Mouse (Mus musculus) MEL (cell line): ENCODE measurements at regions not wholly inside any gene's neighbourhood (a gene's known extent, or its start where the extent isn't known, plus 50 kb on each side); places are given as distances from the start of the nearest gene placed in this dataset.

Experiments used
- CTCF ChIP-seq, 3 experiments: IDR thresholded peaks in 2 of 3; conservative IDR thresholded peaks in 1 of 3; 2 replicates each; pipeline ENCODE4 v1.5.1; 2011 to 2012; ENCODE audit warnings: low read length in 3 of 3, low read depth in 2 of 3, mild to moderate bottlenecking in 2 of 3, improper control_type of control experiment in 1 of 3, inconsistent platforms in 1 of 3, mixed read lengths in 1 of 3, moderate library complexity in 1 of 3; ENCODE audit not compliant: control insufficient read depth in 1 of 3, insufficient read depth in 1 of 3, poor library complexity in 1 of 3, severe bottlenecking in 1 of 3
- EP300 ChIP-seq, 2 experiments: IDR thresholded peaks; 2 replicates each; pipeline ENCODE4 v1.6.1; 2011; ENCODE audit warnings: improper control_type of control experiment in 2 of 2, low read length in 2 of 2, low read depth in 1 of 2, mild to moderate bottlenecking in 1 of 2
- JUND ChIP-seq: IDR thresholded peaks from 2 replicates; pipeline ENCODE4 v1.6.1; 2011; ENCODE audit warnings: low read depth, mild to moderate bottlenecking, improper control_type of control experiment, low read length
- MEF2A ChIP-seq: IDR thresholded peaks from 2 replicates; pipeline ENCODE4 v1.6.1; 2014; ENCODE audit warnings: low read depth, mild to moderate bottlenecking, inconsistent platforms, low read length, improper control_type of control experiment; ENCODE audit not compliant: poor library complexity, insufficient replicate concordance, severe bottlenecking; ENCODE audit errors: extremely low read depth
- MXI1 ChIP-seq: IDR thresholded peaks from 2 replicates; pipeline ENCODE4 v1.6.1; 2011; ENCODE audit warnings: mild to moderate bottlenecking, low read depth, low read length, improper control_type of control experiment
- POLR2A ChIP-seq, 2 experiments: IDR thresholded peaks; 2 replicates each; pipeline ENCODE4 v1.6.1; 2011 to 2012; ENCODE audit warnings: low read length in 2 of 2, mild to moderate bottlenecking in 2 of 2, control low read depth in 1 of 2, improper control_type of control experiment in 1 of 2, low read depth in 1 of 2, moderate library complexity in 1 of 2; ENCODE audit not compliant: control insufficient read depth in 1 of 2, insufficient read depth in 1 of 2, poor library complexity in 1 of 2
- TAL1 ChIP-seq: IDR thresholded peaks from 2 replicates; pipeline ENCODE4 v1.6.1; 2012; ENCODE audit warnings: mild to moderate bottlenecking, inconsistent platforms, low read length, moderate library complexity, mixed read lengths
- USF1 ChIP-seq: IDR thresholded peaks from 2 replicates; pipeline ENCODE4 v1.6.1; 2014; ENCODE audit warnings: low read depth, mild to moderate bottlenecking, inconsistent platforms, low read length, improper control_type of control experiment, moderate library complexity
- ZC3H11A ChIP-seq: IDR thresholded peaks from 2 replicates; pipeline ENCODE4 v1.6.1; 2012; ENCODE audit warnings: low read depth, mild to moderate bottlenecking, inconsistent platforms, low read length, improper control_type of control experiment
- ZNF384 ChIP-seq: IDR thresholded peaks from 2 replicates; pipeline ENCODE4 v1.6.1; 2012; ENCODE audit warnings: low read depth, mild to moderate bottlenecking, inconsistent platforms, low read length, improper control_type of control experiment

DNA sequence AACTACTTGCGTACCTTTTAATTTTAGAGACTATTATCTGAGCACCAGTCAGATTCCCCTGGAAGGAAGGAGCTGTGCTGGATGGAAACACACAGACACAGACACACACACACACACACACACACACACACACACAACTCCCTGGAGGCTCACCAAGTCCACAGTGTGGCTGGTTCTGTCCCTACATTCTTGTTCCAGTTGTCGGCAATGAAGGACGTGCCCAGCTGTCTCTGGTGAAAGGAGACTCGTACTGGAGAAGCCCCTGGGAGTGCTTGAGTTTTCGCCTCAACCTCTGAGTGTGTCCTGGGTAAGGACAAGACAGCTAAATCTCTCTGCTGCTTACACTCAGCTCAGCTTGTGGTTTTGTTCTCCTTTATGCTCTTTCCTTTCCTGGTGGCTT lies 54.3 kb upstream of the Plcl2 start:
- TF ChIP-seq POLR2A (IDR thresholded peaks at IDR 0.05; ENCODE audit: control insufficient read depth in 1 of 2, insufficient read depth in 1 of 2, low read depth in 1 of 2, low read length in 2 of 2, poor library complexity in 1 of 2) (no peak), ZC3H11A (no peak), TAL1 (no peak), CTCF (IDR thresholded peaks at IDR 0.05 in 2 of 3, conservative IDR thresholded peaks at IDR 0.05 in 1 of 3; ENCODE audit: control insufficient read depth in 1 of 3, insufficient read depth in 1 of 3, low read depth in 2 of 3, low read length in 3 of 3, poor library complexity in 1 of 3, severe bottlenecking in 1 of 3) (no peak), ZNF384 (no peak), MEF2A (no peak), JUND (no peak), MXI1 (no peak), USF1 (no peak), EP300 (IDR thresholded peaks at IDR 0.05; ENCODE audit: low read depth in 1 of 2, low read length in 2 of 2) (no peak)
